Mouse (Mus musculus): ENCODE data around the gene Clrn3. TPM values are rescaled to one million over a fixed set of nuclear protein-coding genes. Genes with fewer than 3 reads are reported as not detected.

Gene Clrn3
- total RNA-seq, 2 experiments from 2014 or later = not detected

GRCm38 (mm10) chr7:135479322-135479880, 49.1 kb downstream of the Clrn3 start:
- intact Hi-C loops (cut with DNase I) = no loop called here
- DNase-seq = no peak
- TF ChIP-seq CTCF (IDR thresholded peaks at IDR 0.05) = no peak
- Histone ChIP-seq H3K27ac (no peak overlapping the region), H3K4me3 (no peak overlapping the region)

GRCm38 (mm10) chr7:135477256-135477655, 51.2 kb downstream of the Clrn3 start:
- H3K27ac ChIP-seq = no peak overlapping the region
- TF ChIP-seq CTCF (IDR thresholded peaks at IDR 0.05) = no peak
- intact Hi-C loops (cut with DNase I) = no loop called here
- no peak for DNase-seq
- no peak overlapping the region for H3K4me3 ChIP-seq

- no peak for TF ChIP-seq CTCF (IDR thresholded peaks at IDR 0.05)
- intact Hi-C loops (cut with DNase I) = no loop called here
- Histone ChIP-seq H3K4me3 (no peak overlapping the region), H3K27ac (no peak overlapping the region)
- DNase-seq = no peak
Measured at GRCm38 (mm10) chr7:135475981-135476380, 52.5 kb downstream of the Clrn3 start.

GRCm38 (mm10) chr7:135470319-135470718, 58.1 kb downstream of the Clrn3 start:
- H3K4me3 ChIP-seq = no peak overlapping the region
- no peak for TF ChIP-seq CTCF (IDR thresholded peaks at IDR 0.05)
- no peak for DNase-seq
- intact Hi-C loops (cut with DNase I) = no loop called here
- no peak overlapping the region for H3K27ac ChIP-seq

GRCm38 (mm10) chr7:135468631-135469030, 59.8 kb downstream of the Clrn3 start:
- Histone ChIP-seq H3K4me3 (no peak overlapping the region), H3K27ac (no peak overlapping the region)
- TF ChIP-seq CTCF (IDR thresholded peaks at IDR 0.05) = no peak
- no peak for DNase-seq
- intact Hi-C loops (cut with DNase I) = no loop called here

GRCm38 (mm10) chr7:135465293-135465692, 63.2 kb downstream of the Clrn3 start:
- H3K27ac ChIP-seq = no peak overlapping the region
- no peak overlapping the region for H3K4me3 ChIP-seq
- no peak for DNase-seq
- TF ChIP-seq CTCF (IDR thresholded peaks at IDR 0.05) = no peak
- intact Hi-C loops (cut with DNase I) = no loop called here

- Histone ChIP-seq H3K4me3 (no peak overlapping the region), H3K27ac (no peak overlapping the region)
- peak; percentile 59 for TF ChIP-seq CTCF (IDR thresholded peaks at IDR 0.05)
- intact Hi-C loops (cut with DNase I) = no loop called here
- peak; percentile 30 for DNase-seq
Measured at GRCm38 (mm10) chr7:135464689-135465259, 63.7 kb downstream of the Clrn3 start.

Small RNAs within 50 kb of the gene (microRNA-seq; reads per million reads assigned to microRNA genes)
- gene Mir1962 = not detected

Other genes with a start within 250 kb of the Clrn3 start
- gene Foxi2, start 118.3 kb downstream of the Clrn3 start, total RNA-seq (2021) = not detected
- 1 to 10 TPM; 1.2 to 1.6 TPM for gene Ptpre, start 8.8 kb upstream of the Clrn3 start, total RNA-seq (2021)
- gene Mki67, start 187.7 kb upstream of the Clrn3 start, total RNA-seq (2021) = under 1 TPM in 1 of 2 experiments, not detected in 1; 0.08 TPM

All from gastrocnemius, adult 2 months (tissue).